Mouse (Mus musculus) mesoderm, embryonic 11.5 days (tissue): ENCODE measurements at regions not wholly inside any gene's neighbourhood (a gene's known extent, or its start where the extent isn't known, plus 50 kb on each side); places are given as distances from the start of the nearest gene placed in this dataset.
A peak's percentile ranks its signal among the peaks of the same experiment; 100 is the strongest.

Source experiments
- DNase-seq: peaks from one replicate; pipeline ENCODE4 v3.0.0-alpha.2; 2012; ENCODE audit warnings: low read depth, low spot score

DNA sequence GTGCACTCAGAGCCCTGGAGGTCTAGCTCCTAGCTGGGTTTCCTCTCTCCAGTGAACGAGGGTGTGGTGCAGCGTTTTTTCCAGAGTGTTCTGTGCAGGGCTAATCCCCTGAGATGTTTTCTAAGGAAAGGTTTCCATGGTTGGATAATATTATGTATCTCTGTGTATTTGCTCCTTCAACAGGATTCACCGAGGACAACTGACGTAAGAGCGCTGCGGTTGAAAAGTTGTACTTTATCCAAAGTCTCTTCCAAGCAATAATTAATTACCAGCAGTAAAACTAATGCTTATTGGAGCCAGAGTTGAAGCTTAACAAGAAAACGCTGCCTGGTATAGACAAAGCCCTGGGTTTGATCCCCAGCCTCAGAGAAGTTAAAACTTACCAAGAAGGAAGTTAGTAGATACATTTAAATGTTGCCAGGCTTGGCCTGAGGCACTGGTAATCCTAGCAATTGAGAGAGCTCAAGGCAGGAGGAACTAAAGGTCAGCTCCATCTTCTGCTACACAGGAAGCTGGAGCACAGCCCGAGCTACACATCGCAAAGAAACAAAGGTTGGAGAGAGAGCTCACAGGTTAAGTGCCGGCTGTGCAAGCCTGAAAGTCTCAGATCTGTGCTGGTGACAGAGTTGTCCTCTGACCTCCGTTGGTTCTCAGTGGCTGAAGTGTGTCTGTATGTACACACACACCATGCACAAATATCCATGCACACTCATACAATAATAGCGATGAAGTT is 51.2 kb upstream of the Rap1b start:
- no peak for DNase-seq

- no peak for DNase-seq
Observed at GRCm38 (mm10) chr10:117897766-117898165, 51.9 kb upstream of the Rap1b start.

- DNase-seq = no peak
Observed at GRCm38 (mm10) chr10:117898391-117898790, 52.6 kb upstream of the Rap1b start.

DNA sequence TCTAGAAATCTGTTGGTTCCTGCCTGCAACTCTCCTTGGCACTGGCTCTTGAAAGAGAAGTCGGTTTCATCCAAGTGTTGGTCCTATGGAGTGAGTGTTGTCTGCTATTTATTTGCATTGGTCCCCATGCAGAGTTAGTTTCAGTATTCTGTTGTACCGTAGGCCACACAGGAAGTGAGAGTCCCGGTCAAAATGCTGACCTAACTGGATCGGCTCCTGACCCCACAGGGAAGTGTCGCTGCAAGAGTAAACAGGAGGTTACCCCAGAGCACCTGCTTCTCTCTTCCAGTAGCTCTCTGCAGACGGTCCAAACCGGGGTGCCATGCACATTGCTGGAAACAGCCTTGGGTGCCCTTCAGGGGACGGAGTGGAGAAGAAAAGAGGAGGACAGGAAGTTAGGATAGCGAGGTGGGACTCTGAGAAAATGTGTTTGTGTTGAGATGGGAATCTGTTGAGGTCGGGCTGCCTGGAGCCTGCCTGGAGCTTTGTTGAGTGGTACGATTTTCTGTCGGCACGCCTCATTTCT is 53.6 kb upstream of the Rap1b start:
- no peak for DNase-seq

DNA sequence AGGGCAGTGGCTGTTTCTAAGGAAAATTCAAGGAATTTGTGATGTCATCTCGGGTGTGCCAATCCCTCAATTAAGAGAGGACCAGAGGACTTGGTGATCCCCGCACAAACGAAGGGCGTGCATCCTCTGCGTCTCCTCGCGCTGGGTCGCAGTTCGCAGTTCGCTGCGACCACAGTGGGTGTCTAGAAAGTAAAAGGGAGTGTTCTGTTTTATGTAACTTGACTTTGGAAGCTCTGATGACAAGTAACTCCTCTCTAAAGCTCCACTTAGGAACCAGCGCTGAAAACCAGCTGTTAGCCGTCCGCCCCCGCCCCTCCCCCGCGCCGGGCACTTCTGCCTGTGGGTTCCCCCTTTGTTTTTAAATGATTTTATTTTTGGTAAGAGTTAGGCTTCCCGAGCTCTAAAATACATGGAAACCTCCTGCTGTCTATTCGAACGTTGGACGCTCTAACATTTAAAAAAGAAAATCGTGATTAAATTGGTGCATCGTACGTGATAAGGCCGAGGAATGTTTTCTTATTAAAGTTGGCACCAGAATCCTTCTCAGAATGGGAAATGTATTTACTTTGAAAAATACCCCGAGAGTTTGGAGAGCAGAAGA is 59.9 kb upstream of the Rap1b start:
- DNase-seq = peak; percentile 38

DNA sequence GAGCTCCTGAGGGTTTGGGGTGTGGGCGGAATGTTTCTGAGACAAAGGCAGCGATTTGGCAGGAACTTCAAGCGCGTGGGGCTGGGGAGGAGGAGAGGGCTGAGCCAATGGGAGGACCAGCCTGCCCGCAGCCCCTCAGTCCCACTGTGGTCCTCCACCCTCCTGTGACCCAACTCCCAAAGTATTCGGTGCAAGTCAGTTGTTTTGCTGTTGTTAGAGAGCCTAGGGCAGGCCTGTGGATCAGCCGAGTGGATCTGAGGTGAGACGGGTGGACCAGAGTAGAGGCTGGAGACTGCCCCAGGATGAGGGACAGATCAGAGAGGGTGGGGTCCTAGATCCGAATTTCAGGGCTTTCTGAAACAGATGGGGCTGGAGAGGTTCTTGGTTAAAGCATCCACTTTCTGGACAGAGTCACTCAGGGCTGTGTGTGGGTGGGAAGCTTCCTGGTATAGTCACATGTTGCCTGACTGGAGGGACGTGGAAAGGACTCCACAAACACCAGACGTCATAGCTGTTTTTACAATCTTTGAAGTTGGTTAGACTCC is 60.5 kb upstream of the Rap1b start:
- DNase-seq = peak; percentile 65

- DNase-seq = no peak
Observed at GRCm38 (mm10) chr10:117908079-117908675, 62.3 kb upstream of the Rap1b start.

- DNase-seq = no peak
Observed at GRCm38 (mm10) chr10:117909155-117909554, 63.3 kb upstream of the Rap1b start.

GRCm38 (mm10) chr10:117909811-117910239 is 64.0 kb upstream of the Rap1b start:
- DNase-seq = no peak

DNA sequence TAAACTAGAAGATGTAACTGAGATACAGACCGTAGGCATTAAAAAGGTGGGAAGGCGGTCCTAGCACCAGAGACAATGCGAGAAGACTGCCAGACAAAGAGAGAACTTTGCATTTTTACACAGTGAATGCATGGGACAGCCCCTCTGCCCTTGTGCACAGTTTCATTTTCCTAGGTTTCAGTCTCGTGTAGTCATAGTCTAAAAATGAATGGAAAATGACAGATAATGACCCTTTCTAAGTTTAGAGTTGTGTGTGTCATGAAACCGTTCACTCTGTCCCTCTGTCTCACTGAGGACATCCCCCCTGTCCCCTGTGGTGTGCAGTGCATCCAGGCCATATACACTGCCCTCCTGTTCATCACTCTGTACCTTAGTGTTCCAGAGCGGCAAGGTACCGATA is 64.6 kb upstream of the Rap1b start:
- no peak for DNase-seq

GRCm38 (mm10) chr10:117915011-117915735 is 69.3 kb upstream of the Rap1b start:
- no peak for DNase-seq

DNA sequence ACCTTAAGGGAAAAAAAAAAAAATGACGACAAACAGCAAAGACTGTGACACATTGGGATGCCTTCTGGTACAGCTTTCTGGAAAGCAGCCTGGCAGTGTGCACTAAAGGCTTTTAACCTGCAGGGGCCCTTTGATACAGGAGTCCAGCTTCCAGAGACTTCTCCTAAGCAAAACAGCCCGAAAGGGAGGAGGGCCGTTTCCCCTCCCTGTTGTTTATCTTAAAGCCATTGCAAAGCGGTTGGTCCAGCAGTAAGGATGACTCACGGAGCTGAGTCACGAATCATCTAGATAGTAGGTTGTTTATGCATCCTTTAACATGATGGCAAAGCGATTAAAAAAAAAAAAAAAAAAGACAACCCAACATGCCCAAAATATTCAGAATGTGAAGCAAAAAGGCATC is 70.4 kb upstream of the Rap1b start:
- DNase-seq = no peak

- DNase-seq = no peak
Observed at GRCm38 (mm10) chr10:117917870-117918269, 72.0 kb upstream of the Rap1b start.

DNA sequence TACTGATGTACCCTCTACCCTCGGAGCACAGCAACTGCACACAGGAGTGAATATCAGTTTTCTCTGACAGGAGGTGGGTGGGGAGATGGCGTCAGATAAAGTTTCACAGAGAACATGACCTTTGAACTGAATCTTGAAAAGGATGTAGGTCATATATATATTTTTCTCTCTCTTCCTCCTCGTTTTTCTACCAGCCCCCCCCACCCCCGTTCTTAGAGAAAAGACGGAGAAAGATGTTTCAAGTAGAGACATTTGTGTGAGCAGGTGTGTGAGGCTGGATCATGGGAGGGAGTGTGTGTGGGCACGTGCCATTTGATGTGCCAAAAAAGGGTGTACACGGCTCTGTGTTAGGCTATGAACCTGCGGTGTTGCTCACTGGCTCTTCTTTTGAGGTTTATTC is 72.8 kb upstream of the Rap1b start:
- no peak for DNase-seq

- no peak for DNase-seq
Observed at GRCm38 (mm10) chr10:117919186-117919941, 73.5 kb upstream of the Rap1b start.

- DNase-seq = no peak
Observed at GRCm38 (mm10) chr10:117925186-117925585, 79.4 kb upstream of the Rap1b start.

DNA sequence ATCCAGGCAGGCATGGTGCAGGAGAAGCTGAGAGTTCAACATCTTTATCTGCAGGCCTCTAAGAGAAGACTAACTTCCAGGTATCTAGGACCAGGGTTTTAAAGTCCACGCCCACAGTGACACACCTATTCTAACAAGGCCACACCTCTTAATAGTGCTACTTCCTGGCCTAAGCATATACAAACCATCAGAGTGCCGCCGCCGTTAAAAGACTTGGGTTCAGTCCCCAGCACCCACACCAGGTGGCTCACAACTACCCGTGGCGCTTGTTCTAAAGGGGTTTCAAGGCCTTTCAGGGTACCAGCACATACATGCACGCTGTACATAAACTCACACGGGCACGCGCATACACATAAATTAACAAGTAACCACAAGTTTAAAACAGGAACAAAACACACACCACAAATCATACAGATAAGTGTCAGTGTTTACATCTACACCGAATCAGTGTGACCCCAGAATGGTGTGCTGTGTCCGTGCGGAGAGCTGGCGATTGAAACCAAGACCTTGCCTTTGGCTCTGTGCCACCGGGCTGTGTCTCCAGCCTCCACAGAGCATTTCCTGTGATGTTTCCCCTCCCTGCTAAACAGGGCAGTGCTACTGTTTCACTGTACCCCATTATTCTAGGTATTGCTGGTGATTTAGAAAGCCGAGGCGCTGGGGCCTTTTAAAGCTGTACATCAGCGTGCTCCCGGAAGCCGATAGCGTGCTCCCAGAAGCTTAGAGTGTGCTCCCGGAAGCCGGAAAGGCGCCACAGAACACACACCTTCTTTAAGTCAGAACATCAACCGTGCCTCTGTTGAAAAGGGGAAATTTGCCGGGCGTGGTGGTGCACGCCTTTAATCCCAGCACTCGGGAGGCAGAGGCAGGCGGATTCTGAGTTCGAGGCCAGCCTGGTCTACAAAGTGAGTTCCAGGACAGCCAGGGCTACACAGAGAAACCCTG is 80.0 kb upstream of the Rap1b start:
- DNase-seq = no peak

- DNase-seq = no peak
Observed at GRCm38 (mm10) chr10:117928998-117929397, 83.2 kb upstream of the Rap1b start.

DNA sequence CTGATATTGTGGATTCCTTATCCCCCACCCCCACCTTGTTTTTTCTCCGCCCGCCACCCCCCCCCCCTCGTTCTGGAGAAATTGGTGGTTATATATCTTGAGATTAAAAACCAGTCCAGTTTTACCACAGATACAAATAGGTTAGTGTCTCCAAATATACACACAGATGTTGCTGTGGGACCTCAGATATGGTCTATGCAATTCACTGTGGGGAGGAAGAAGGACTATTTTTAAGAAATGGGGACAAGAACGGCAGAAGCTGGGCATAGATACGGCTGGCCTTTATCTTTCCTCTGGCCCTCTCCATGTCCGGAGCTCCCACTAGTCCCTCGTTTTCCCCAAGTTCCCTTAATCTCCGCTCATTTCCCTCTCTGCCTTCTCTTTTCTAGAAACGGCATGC is 89.0 kb upstream of the Rap1b start:
- no peak for DNase-seq

DNA sequence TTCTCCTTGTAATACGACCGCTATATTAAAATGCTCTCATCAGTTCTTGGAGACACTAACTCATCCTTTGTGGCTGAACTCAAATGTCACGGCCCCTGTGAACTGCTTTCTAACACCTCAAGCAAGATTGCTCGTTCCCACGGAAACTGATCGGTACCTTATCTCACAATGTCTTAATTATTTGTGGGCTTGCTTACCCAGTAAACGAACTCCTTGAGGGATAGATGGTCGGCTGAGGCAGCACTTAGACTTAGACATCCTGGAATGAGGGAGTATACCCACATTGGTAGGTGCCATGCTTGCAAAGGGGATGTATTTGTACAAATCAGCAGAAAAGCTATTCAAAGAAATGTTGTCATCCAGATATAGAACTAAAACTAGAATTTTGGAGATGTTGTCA is 92.9 kb upstream of the Rap1b start:
- DNase-seq = no peak
